Mouse (Mus musculus): ENCODE results near the gene Irf2bp1.

Irf2bp1 gene

GRCm38 (mm10) chr7:19000421-19000820, 3.4 kb upstream of the Irf2bp1 start:
- no peak for DNase-seq (ENCODE audit: low spot score in 2 of 2)

GRCm38 (mm10) chr7:19001066-19001806, 2.6 kb upstream of the Irf2bp1 start:
- DNase-seq (ENCODE audit: low spot score in 2 of 2), result peak; percentile 63 to 66

GRCm38 (mm10) chr7:19001807-19002085, 2.1 kb upstream of the Irf2bp1 start:
- DNase-seq (ENCODE audit: low spot score in 2 of 2), result no peak

GRCm38 (mm10) chr7:19002115-19002514, 1.7 kb upstream of the Irf2bp1 start:
- no peak for DNase-seq (ENCODE audit: low spot score in 2 of 2)

- peak; percentile 82 to 90 for DNase-seq (ENCODE audit: low spot score in 2 of 2)
These were observed 871 bp upstream of the Irf2bp1 start for GRCm38 (mm10) chr7:19002848-19003498.

GRCm38 (mm10) chr7:19004631-19005079, 811 bp downstream of the Irf2bp1 start:
- no peak for DNase-seq (ENCODE audit: low spot score in 2 of 2)

- DNase-seq (ENCODE audit: low spot score in 2 of 2), result no peak
These were observed 1.7 kb downstream of the Irf2bp1 start for GRCm38 (mm10) chr7:19005417-19006121.

GRCm38 (mm10) chr7:19006476-19006875, 2.6 kb downstream of the Irf2bp1 start:
- DNase-seq (ENCODE audit: low spot score in 2 of 2), result peak; percentile 86 to 87

GRCm38 (mm10) chr7:19007026-19007977, 3.5 kb downstream of the Irf2bp1 start:
- peak in 1 of 2 experiments; percentile 45 for DNase-seq (ENCODE audit: low spot score in 2 of 2)

- DNase-seq (ENCODE audit: low spot score in 2 of 2), result peak; percentile 25 to 34
These were observed 6.7 kb downstream of the Irf2bp1 start for GRCm38 (mm10) chr7:19010581-19010980.

GRCm38 (mm10) chr7:19012025-19012621, 8.3 kb downstream of the Irf2bp1 start:
- DNase-seq (ENCODE audit: low spot score in 2 of 2), result no peak

- DNase-seq (ENCODE audit: low spot score in 2 of 2), result no peak
These were observed 9.0 kb downstream of the Irf2bp1 start for GRCm38 (mm10) chr7:19012882-19013281.

GRCm38 (mm10) chr7:19014452-19014851, 10.6 kb downstream of the Irf2bp1 start:
- DNase-seq (ENCODE audit: low spot score in 2 of 2), result no peak

GRCm38 (mm10) chr7:19016042-19016441, 12.2 kb downstream of the Irf2bp1 start:
- DNase-seq (ENCODE audit: low spot score in 2 of 2), result no peak

- DNase-seq (ENCODE audit: low spot score in 2 of 2), result no peak
These were observed 14.1 kb downstream of the Irf2bp1 start for GRCm38 (mm10) chr7:19017909-19018308.

- DNase-seq (ENCODE audit: low spot score in 2 of 2), result no peak
These were observed 17.2 kb downstream of the Irf2bp1 start for GRCm38 (mm10) chr7:19021048-19021447.

- DNase-seq (ENCODE audit: low spot score in 2 of 2), result no peak
These were observed 18.5 kb downstream of the Irf2bp1 start for GRCm38 (mm10) chr7:19022189-19022958.

- peak; percentile 48 to 53 for DNase-seq (ENCODE audit: low spot score in 2 of 2)
These were observed 19.5 kb downstream of the Irf2bp1 start, which contains the start of gene Foxa3 for GRCm38 (mm10) chr7:19023357-19023814. Foxa3 (minus strand) TSS chr7:19023538.

GRCm38 (mm10) chr7:19024096-19024506, 20.3 kb downstream of the Irf2bp1 start, which contains the start of gene Sympk:
Sympk (plus strand) TSS chr7:19024377.
- peak; percentile 97 for DNase-seq (ENCODE audit: low spot score in 2 of 2)
